In the genomic region with DNA sequence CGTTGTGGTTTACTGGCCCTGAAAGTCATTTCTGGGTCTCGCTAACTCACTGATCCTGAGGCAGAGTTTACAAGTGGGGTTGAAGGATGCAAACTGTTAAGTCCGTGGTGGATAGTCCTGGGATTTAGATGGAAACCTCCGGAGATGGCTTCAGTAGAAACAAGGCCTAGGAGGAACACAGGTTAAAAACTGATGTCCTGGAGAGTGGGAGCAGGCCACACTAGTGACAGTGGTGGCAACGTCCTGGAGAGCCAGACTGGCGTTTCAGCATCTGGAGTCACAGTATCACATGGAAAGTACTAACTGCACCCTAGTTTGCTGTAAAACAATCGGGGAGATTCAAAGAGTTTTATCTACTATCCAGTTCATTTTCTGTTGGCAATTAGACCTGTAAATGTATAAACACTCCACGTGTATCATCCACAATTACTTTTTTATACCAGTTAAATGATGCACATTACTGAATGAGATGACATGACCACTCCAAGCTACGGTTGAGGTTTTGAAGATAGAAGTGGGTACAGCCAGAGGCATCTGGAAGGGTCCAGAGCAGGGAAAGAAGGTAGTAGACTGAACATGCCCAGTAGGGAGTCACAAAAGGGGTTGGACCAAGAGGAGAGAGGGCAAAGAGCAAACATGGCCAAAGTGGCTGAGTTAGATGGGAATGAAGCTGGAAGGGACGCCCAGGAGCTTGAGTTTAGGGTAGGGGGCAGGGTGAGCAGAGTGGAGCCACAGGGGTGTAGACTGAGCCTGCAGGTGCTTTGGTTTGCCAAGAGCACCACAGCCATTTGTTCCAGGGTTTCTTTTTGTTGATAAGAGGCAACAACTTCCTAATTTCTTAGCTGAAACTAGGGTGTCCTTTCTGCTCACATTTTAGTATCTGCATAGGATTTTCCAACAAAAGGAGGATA, we compare ENCODE assay signal across 11 mouse cellular contexts. TPM values are rescaled to one million over a fixed set of nuclear protein-coding genes. Genes with fewer than 3 reads are reported as not detected.
DNase-seq lines count a peak whose midpoint lies in the region; ATAC-seq and TF ChIP-seq lines count a peak whose summit lies in the region.
"Had no signal": no experiment of that assay in that cellular context is flagged by ENCODE, and none has a peak within 500 bp of the region (broad histone marks: within the 10 kb centered on the region; RNA-seq: fewer than 3 reads in every experiment).

No protein-coding gene starts in this region.

- no peaks in the 10 kb centered on the region for H3K9me3 ChIP-seq in heart, postnatal 0 days (replicated peaks; ENCODE audit: control insufficient read depth, low read length)
- H3K9me3 ChIP-seq in heart, embryonic 10.5 days = no peaks in the 10 kb centered on the region
- H3K9me3 ChIP-seq in kidney, embryonic 14.5 days (ENCODE audit: control insufficient read depth, low read length) = no peaks in the 10 kb centered on the region

- H3K9ac ChIP-seq in heart, postnatal 0 days (replicated peaks; ENCODE audit: low read depth, low read length) = no peak overlapping the region
- peak overlapping the region; percentile 28; the same call in 1 of the 2 replicates for H3K9ac ChIP-seq in kidney, embryonic 14.5 days (ENCODE audit: low read depth, low read length)

- peaks cover 27% of the 10 kb centered on the region for H3K4me1 ChIP-seq in heart, postnatal 0 days (ENCODE audit: control insufficient read depth, insufficient read depth)
- peaks cover 43% of the 10 kb centered on the region for H3K4me1 ChIP-seq in heart, embryonic 10.5 days
- H3K4me1 ChIP-seq in testis, adult 2 months (ENCODE audit: control insufficient read depth, insufficient read depth, low read length) = peaks cover 9% of the 10 kb centered on the region
- H3K4me1 ChIP-seq in kidney, embryonic 14.5 days (ENCODE audit: control insufficient read depth, insufficient read depth, low read length) = no peaks in the 10 kb centered on the region

- H3K27me3 ChIP-seq in heart, postnatal 0 days (ENCODE audit: control insufficient read depth, insufficient read depth, low read length) = no peaks in the 10 kb centered on the region
- no peaks in the 10 kb centered on the region for H3K27me3 ChIP-seq in heart, embryonic 10.5 days (ENCODE audit: insufficient read depth, poor library complexity, severe bottlenecking)
- no peaks in the 10 kb centered on the region for H3K27me3 ChIP-seq in testis, adult 2 months (ENCODE audit: control insufficient read depth, insufficient read depth, low read length)
- no peaks in the 10 kb centered on the region for H3K27me3 ChIP-seq in kidney, embryonic 14.5 days (ENCODE audit: control insufficient read depth, insufficient read depth, low read length)
- H3K27me3 ChIP-seq: Patski had no signal

- no peak for ATAC-seq in heart, postnatal 0 days (ENCODE audit: insufficient read depth, low read depth)
- no peak for ATAC-seq in kidney, embryonic 14.5 days (ENCODE audit: low FRiP score, low TSS enrichment)
- ATAC-seq in megakaryocyte-erythroid progenitor cell, adult 5-6 weeks (replicated peaks; ENCODE audit: low FRiP score, low TSS enrichment, poor library complexity, severe bottlenecking) = no peak
- ATAC-seq: Patski had no signal

- no peak for TF ChIP-seq EP300 in heart, postnatal 0 days (IDR thresholded peaks at IDR 0.05; ENCODE audit: low read depth)

- no peak overlapping the region for H3K4me3 ChIP-seq in heart, postnatal 0 days (ENCODE audit: low read depth, low read length)
- H3K4me3 ChIP-seq in heart, embryonic 10.5 days = no peak overlapping the region
- H3K4me3 ChIP-seq in testis, adult 2 months (ENCODE audit: control insufficient read depth, low read depth, low read length) = no peak overlapping the region
- H3K4me3 ChIP-seq in kidney, embryonic 14.5 days (ENCODE audit: low read length) = no peak overlapping the region

- peaks cover 48% of the 10 kb centered on the region for H3K36me3 ChIP-seq in heart, postnatal 0 days (replicated peaks; ENCODE audit: control insufficient read depth, insufficient read depth, low read length)
- peaks cover 47% of the 10 kb centered on the region for H3K36me3 ChIP-seq in heart, embryonic 10.5 days
- H3K36me3 ChIP-seq in testis, adult 2 months (ENCODE audit: control insufficient read depth, insufficient read depth, low read length) = peaks cover 4% of the 10 kb centered on the region
- peaks cover 47% of the 10 kb centered on the region for H3K36me3 ChIP-seq in kidney, embryonic 14.5 days (ENCODE audit: control insufficient read depth, insufficient read depth, low read length)

- 51% methylated on average over 10 of the region's 10 CpGs for WGBS in heart, postnatal 0 days
- WGBS in heart, embryonic 10.5 days = 58% methylated on average over 10 of the region's 10 CpGs
- 59% methylated on average over 10 of the region's 10 CpGs for WGBS in kidney, embryonic 14.5 days

- no peak for DNase-seq in heart, postnatal 0 days (ENCODE audit: low spot score)
- DNase-seq in heart, embryonic 10.5 days (ENCODE audit: low spot score) = no peak
- DNase-seq in testis, postnatal 10 days (ENCODE audit: low spot score) = no peak
- DNase-seq in frontal cortex, postnatal 14 days (ENCODE audit: low spot score in 2 of 2) = no peak
- DNase-seq in testis, postnatal 14 days (ENCODE audit: low spot score) = no peak
- DNase-seq: cerebellum, adult 11-12 months; thymus, postnatal 25 days had no signal

- TF ChIP-seq CTCF in heart, postnatal 0 days (IDR thresholded peaks at IDR 0.05; ENCODE audit: low read depth) = no peak
- no peak for TF ChIP-seq CTCF in testis, adult 2 months (IDR thresholded peaks at IDR 0.05; ENCODE audit: control insufficient read depth, insufficient read depth, insufficient replicate concordance, low read depth, low read length)

- no peak for TF ChIP-seq POLR2A in testis, adult 2 months (IDR thresholded peaks at IDR 0.05; ENCODE audit: control insufficient read depth, low read depth, low read length)

- H3K27ac ChIP-seq in heart, postnatal 0 days (ENCODE audit: low read depth) = peak overlapping the region; percentile 94
- no peak overlapping the region for H3K27ac ChIP-seq in heart, embryonic 10.5 days
- peak overlapping the region; percentile 14; the same call in 1 of the 2 replicates for H3K27ac ChIP-seq in testis, adult 2 months (ENCODE audit: control insufficient read depth, insufficient read depth, low read depth, low read length)
- peak overlapping the region; percentile 30; the same call in 1 of the 2 replicates for H3K27ac ChIP-seq in kidney, embryonic 14.5 days (ENCODE audit: low read depth, low read length)

- H3K4me2 ChIP-seq in heart, postnatal 0 days (ENCODE audit: low read depth, low read length) = no peak overlapping the region
- H3K4me2 ChIP-seq in kidney, embryonic 14.5 days (replicated peaks; ENCODE audit: low read depth, low read length) = no peak overlapping the region

RNA-seq across cellular contexts. Expression of a gene that starts 1.8 kb away (rescaled TPM):
- 483 and 823 TPM in 2 replicates for total RNA-seq in heart, postnatal 0 days (2014; rRNA removed; ENCODE audit: low replicate concordance)
- polyA plus RNA-seq in heart, postnatal 0 days (2015; fragmentation: Nextera tagmentation; extraction: Ambion mirVana) = 806 and 928 TPM in 2 replicates
- 118 and 136 TPM in 2 replicates for polyA plus RNA-seq in heart, embryonic 10.5 days (2016; fragmentation: Nextera tagmentation; extraction: Ambion mirVana)
- 124 and 147 TPM in 2 replicates for polyA plus RNA-seq in testis, adult 2 months (2012; rRNA removed)
- 134 and 150 TPM in 2 replicates for polyA plus RNA-seq in kidney, embryonic 14.5 days (2014; fragmentation: Nextera tagmentation; extraction: Ambion mirVana)
- total RNA-seq in megakaryocyte-erythroid progenitor cell, adult 5-6 weeks (2014; fragmentation: Nextera tagmentation) = 119 and 130 TPM in 2 replicates
- 85.5 and 95.0 TPM in 2 replicates for total RNA-seq in megakaryocyte-erythroid progenitor cell, adult 5-6 weeks (2017)

RNA-seq across cellular contexts. Expression of a gene that starts 10.4 kb away (rescaled TPM):
- total RNA-seq in heart, postnatal 0 days (2014; rRNA removed; ENCODE audit: low replicate concordance) = 2.3 and 24.1 TPM in 2 replicates
- polyA plus RNA-seq in heart, postnatal 0 days (2015; fragmentation: Nextera tagmentation; extraction: Ambion mirVana) = 30.9 and 36.0 TPM in 2 replicates
- 2.8 and 3.6 TPM in 2 replicates for polyA plus RNA-seq in heart, embryonic 10.5 days (2016; fragmentation: Nextera tagmentation; extraction: Ambion mirVana)
- 13.8 and 17.5 TPM in 2 replicates for polyA plus RNA-seq in testis, adult 2 months (2012; rRNA removed)
- 3.8 and 3.9 TPM in 2 replicates for polyA plus RNA-seq in kidney, embryonic 14.5 days (2014; fragmentation: Nextera tagmentation; extraction: Ambion mirVana)
- 8.7 and 23.2 TPM in 2 replicates for total RNA-seq in megakaryocyte-erythroid progenitor cell, adult 5-6 weeks (2014; fragmentation: Nextera tagmentation)
- 2.6 and 3.8 TPM in 2 replicates for total RNA-seq in megakaryocyte-erythroid progenitor cell, adult 5-6 weeks (2017)

RNA-seq across cellular contexts. Expression of a gene that starts 14.9 kb away (rescaled TPM):
- 259 and 275 TPM in 2 replicates for total RNA-seq in heart, postnatal 0 days (2014; rRNA removed; ENCODE audit: low replicate concordance)
- polyA plus RNA-seq in heart, postnatal 0 days (2015; fragmentation: Nextera tagmentation; extraction: Ambion mirVana) = 149 and 171 TPM in 2 replicates
- polyA plus RNA-seq in heart, embryonic 10.5 days (2016; fragmentation: Nextera tagmentation; extraction: Ambion mirVana) = 213 and 221 TPM in 2 replicates
- polyA plus RNA-seq in testis, adult 2 months (2012; rRNA removed) = 162 and 200 TPM in 2 replicates
- 283 and 322 TPM in 2 replicates for polyA plus RNA-seq in kidney, embryonic 14.5 days (2014; fragmentation: Nextera tagmentation; extraction: Ambion mirVana)
- total RNA-seq in megakaryocyte-erythroid progenitor cell, adult 5-6 weeks (2014; fragmentation: Nextera tagmentation) = 437 and 487 TPM in 2 replicates
- 350 and 619 TPM in 2 replicates for total RNA-seq in megakaryocyte-erythroid progenitor cell, adult 5-6 weeks (2017)

RNA-seq across cellular contexts. Expression of a gene that starts 34.5 kb away (rescaled TPM):
- 2.1 and 2.7 TPM in 2 replicates for total RNA-seq in heart, postnatal 0 days (2014; rRNA removed; ENCODE audit: low replicate concordance)
- 2.3 and 2.4 TPM in 2 replicates for polyA plus RNA-seq in heart, postnatal 0 days (2015; fragmentation: Nextera tagmentation; extraction: Ambion mirVana)
- polyA plus RNA-seq in heart, embryonic 10.5 days (2016; fragmentation: Nextera tagmentation; extraction: Ambion mirVana) = 3.8 and 5.2 TPM in 2 replicates
- polyA plus RNA-seq in testis, adult 2 months (2012; rRNA removed) = 1.1 and 1.6 TPM in 2 replicates
- 2.9 and 5.6 TPM in 2 replicates for polyA plus RNA-seq in kidney, embryonic 14.5 days (2014; fragmentation: Nextera tagmentation; extraction: Ambion mirVana)
- 21.5 and 26.4 TPM in 2 replicates for total RNA-seq in megakaryocyte-erythroid progenitor cell, adult 5-6 weeks (2014; fragmentation: Nextera tagmentation)
- total RNA-seq in megakaryocyte-erythroid progenitor cell, adult 5-6 weeks (2017) = 17.9 and 24.5 TPM in 2 replicates

RNA-seq across cellular contexts. Expression of a gene that starts 40.4 kb away (rescaled TPM):
- total RNA-seq in heart, postnatal 0 days (2014; rRNA removed; ENCODE audit: low replicate concordance) = 5.0 TPM in 1 of 2 replicates, not detected in the other
- polyA plus RNA-seq in heart, postnatal 0 days (2015; fragmentation: Nextera tagmentation; extraction: Ambion mirVana) = 2.2 and 3.9 TPM in 2 replicates
- polyA plus RNA-seq in heart, embryonic 10.5 days (2016; fragmentation: Nextera tagmentation; extraction: Ambion mirVana) = 0.24 and 0.81 TPM in 2 replicates
- 1.4 and 1.7 TPM in 2 replicates for polyA plus RNA-seq in testis, adult 2 months (2012; rRNA removed)
- polyA plus RNA-seq in kidney, embryonic 14.5 days (2014; fragmentation: Nextera tagmentation; extraction: Ambion mirVana) = 1.1 and 4.0 TPM in 2 replicates
- not detected in 2 replicates for total RNA-seq in megakaryocyte-erythroid progenitor cell, adult 5-6 weeks (2014; fragmentation: Nextera tagmentation)
- total RNA-seq in megakaryocyte-erythroid progenitor cell, adult 5-6 weeks (2017) = not detected in 2 replicates
